Mouse (Mus musculus): ENCODE data around the gene Osbpl10. TPM values are rescaled to one million over a fixed set of nuclear protein-coding genes. Genes with fewer than 3 reads are reported as not detected.
A peak's percentile ranks its signal among the peaks of the same experiment; 100 is the strongest.
"Not testable (repeated sequence)": the region's sequence is repeated elsewhere in the genome, so short reads cannot be mapped to it uniquely, and the experiment has no call there.

The Osbpl10 gene
- total and polyA plus RNA-seq, 2 experiments from 2014 or later: 3.3 to 22.5 TPM

- H3K27ac ChIP-seq: peak overlapping the region; percentile 12
- H3K27me3 ChIP-seq (ENCODE audit: insufficient read depth, low read length): no peaks in the 10 kb centered on the region
- ATAC-seq (no peak), DNase-seq (ENCODE audit: low spot score) (peak; percentile 39)
- no peak overlapping the region for H3K4me3 ChIP-seq (ENCODE audit: low read length)
- 71% methylated on average over 10 of the region's 10 CpGs for WGBS
- no peaks in the 10 kb centered on the region for H3K4me1 ChIP-seq (ENCODE audit: insufficient read depth, low read length)
- TF ChIP-seq CTCF (IDR thresholded peaks at IDR 0.05; ENCODE audit: low read depth): no peak
- no peaks in the 10 kb centered on the region for H3K36me3 ChIP-seq (ENCODE audit: insufficient read depth, low read length)
- no peaks in the 10 kb centered on the region for H3K9me3 ChIP-seq (ENCODE audit: low read length)
- H3K9ac ChIP-seq (replicated peaks; ENCODE audit: low read length): no peak overlapping the region
- no peak overlapping the region for H3K4me2 ChIP-seq (ENCODE audit: low read depth, low read length)
Observed at GRCm38 (mm10) chr9:115023708-115024383, 45.5 kb downstream of the Osbpl10 start.

GRCm38 (mm10) chr9:115029307-115029706, 50.9 kb downstream of the Osbpl10 start:
- peak; percentile 53 for DNase-seq (ENCODE audit: low spot score)
- Histone ChIP-seq H3K9ac (replicated peaks; ENCODE audit: low read length) (no peak overlapping the region), H3K27ac (no peak overlapping the region), H3K27me3 (ENCODE audit: insufficient read depth, low read length) (no peaks in the 10 kb centered on the region), H3K36me3 (ENCODE audit: insufficient read depth, low read length) (no peaks in the 10 kb centered on the region), H3K9me3 (ENCODE audit: low read length) (no peaks in the 10 kb centered on the region), H3K4me1 (ENCODE audit: insufficient read depth, low read length) (no peaks in the 10 kb centered on the region; the same call in 1 of the 2 replicates), H3K4me2 (ENCODE audit: low read depth, low read length) (no peak overlapping the region), H3K4me3 (ENCODE audit: low read length) (no peak overlapping the region)
- ATAC-seq: peak; percentile 74
- 11% methylated on average over 3 of the region's 3 CpGs for WGBS
- no peak for TF ChIP-seq CTCF (IDR thresholded peaks at IDR 0.05; ENCODE audit: low read depth)

- TF ChIP-seq CTCF (IDR thresholded peaks at IDR 0.05; ENCODE audit: low read depth): no peak
- no peak for ATAC-seq
- 44% methylated on average over 4 of the region's 4 CpGs for WGBS
- Histone ChIP-seq H3K36me3 (ENCODE audit: insufficient read depth, low read length) (no peaks in the 10 kb centered on the region), H3K4me1 (ENCODE audit: insufficient read depth, low read length) (no peaks in the 10 kb centered on the region; the same call in 1 of the 2 replicates), H3K9me3 (ENCODE audit: low read length) (no peaks in the 10 kb centered on the region), H3K27ac (no peak overlapping the region), H3K4me3 (ENCODE audit: low read length) (no peak overlapping the region), H3K27me3 (ENCODE audit: insufficient read depth, low read length) (no peaks in the 10 kb centered on the region), H3K9ac (replicated peaks; ENCODE audit: low read length) (no peak overlapping the region), H3K4me2 (ENCODE audit: low read depth, low read length) (no peak overlapping the region)
- DNase-seq (ENCODE audit: low spot score): no peak
Observed at GRCm38 (mm10) chr9:115030581-115030980, 52.2 kb downstream of the Osbpl10 start.

GRCm38 (mm10) chr9:115031046-115031445, 52.7 kb downstream of the Osbpl10 start:
- not testable (repeated sequence) for H3K4me2 ChIP-seq (ENCODE audit: low read depth, low read length); H3K4me3 ChIP-seq (ENCODE audit: low read length); H3K36me3 ChIP-seq (ENCODE audit: insufficient read depth, low read length); H3K4me1 ChIP-seq (ENCODE audit: insufficient read depth, low read length); H3K9ac ChIP-seq (replicated peaks; ENCODE audit: low read length); H3K27me3 ChIP-seq (ENCODE audit: insufficient read depth, low read length); ATAC-seq; H3K27ac ChIP-seq; DNase-seq (ENCODE audit: low spot score); H3K9me3 ChIP-seq (ENCODE audit: low read length)
- WGBS: 96% methylated on average over 1 of the region's 1 CpGs

GRCm38 (mm10) chr9:115032786-115033185, 54.4 kb downstream of the Osbpl10 start:
- WGBS: 66% methylated on average over 7 of the region's 7 CpGs
- no peaks in the 10 kb centered on the region for H3K36me3 ChIP-seq (ENCODE audit: insufficient read depth, low read length)
- H3K4me3 ChIP-seq (ENCODE audit: low read length): no peak overlapping the region
- no peaks in the 10 kb centered on the region for H3K27me3 ChIP-seq (ENCODE audit: insufficient read depth, low read length)
- no peak overlapping the region for H3K27ac ChIP-seq
- no peak for ATAC-seq
- H3K4me2 ChIP-seq (ENCODE audit: low read depth, low read length): no peak overlapping the region
- DNase-seq (ENCODE audit: low spot score): no peak
- H3K4me1 ChIP-seq (ENCODE audit: insufficient read depth, low read length): no peaks in the 10 kb centered on the region; the same call in 1 of the 2 replicates
- H3K9me3 ChIP-seq (ENCODE audit: low read length): no peaks in the 10 kb centered on the region
- no peak for TF ChIP-seq CTCF (IDR thresholded peaks at IDR 0.05; ENCODE audit: low read depth)
- no peak overlapping the region for H3K9ac ChIP-seq (replicated peaks; ENCODE audit: low read length)

GRCm38 (mm10) chr9:115034271-115034670, 55.9 kb downstream of the Osbpl10 start:
- H3K27ac ChIP-seq: no peak overlapping the region
- no peaks in the 10 kb centered on the region for H3K27me3 ChIP-seq (ENCODE audit: insufficient read depth, low read length)

GRCm38 (mm10) chr9:115034788-115035187, 56.4 kb downstream of the Osbpl10 start:
- no peaks in the 10 kb centered on the region for H3K27me3 ChIP-seq (ENCODE audit: insufficient read depth, low read length)
- no peak overlapping the region for H3K4me3 ChIP-seq (ENCODE audit: low read length)
- peaks cover 8% of the 10 kb centered on the region for H3K4me1 ChIP-seq (ENCODE audit: insufficient read depth, low read length)
- H3K4me2 ChIP-seq (ENCODE audit: low read depth, low read length): no peak overlapping the region
- DNase-seq (ENCODE audit: low spot score): no peak
- no peaks in the 10 kb centered on the region for H3K9me3 ChIP-seq (ENCODE audit: low read length)
- no peak for TF ChIP-seq CTCF (IDR thresholded peaks at IDR 0.05; ENCODE audit: low read depth)
- WGBS: 51% methylated on average over 7 of the region's 7 CpGs
- no peak overlapping the region for H3K9ac ChIP-seq (replicated peaks; ENCODE audit: low read length)
- no peak overlapping the region for H3K27ac ChIP-seq
- H3K36me3 ChIP-seq (ENCODE audit: insufficient read depth, low read length): no peaks in the 10 kb centered on the region
- ATAC-seq: no peak

More at GRCm38 (mm10) chr9:115034271-115034670, 55.9 kb downstream of the Osbpl10 start:
- Histone ChIP-seq H3K9me3 (ENCODE audit: low read length) (no peaks in the 10 kb centered on the region), H3K4me1 (ENCODE audit: insufficient read depth, low read length) (peaks cover 8% of the 10 kb centered on the region), H3K9ac (replicated peaks; ENCODE audit: low read length) (no peak overlapping the region), H3K36me3 (ENCODE audit: insufficient read depth, low read length) (no peaks in the 10 kb centered on the region), H3K4me2 (ENCODE audit: low read depth, low read length) (no peak overlapping the region), H3K4me3 (ENCODE audit: low read length) (no peak overlapping the region)
- DNase-seq (ENCODE audit: low spot score) (no peak), ATAC-seq (no peak)
- WGBS: 74% methylated on average over 6 of the region's 6 CpGs
- TF ChIP-seq CTCF (IDR thresholded peaks at IDR 0.05; ENCODE audit: low read depth): no peak

Data from hindbrain, postnatal 0 days (tissue).